Mouse (Mus musculus) heart, embryonic 10.5 days (tissue): ENCODE results near the gene Lpar2. TPM values are rescaled to one million over a fixed set of nuclear protein-coding genes. Genes with fewer than 3 reads are reported as not detected.
A peak's percentile ranks its signal among the peaks of the same experiment; 100 is the strongest.

Source experiments
- DNase-seq: peaks from one replicate; pipeline ENCODE4 v3.0.0-alpha.2; 2017; ENCODE audit warnings: low spot score
- H3K27ac ChIP-seq: fragments of 300-500 bp; sonication (generic); 2 replicates; pipeline ENCODE4 v1.5.1; 2016; ENCODE audit warnings: mild to moderate bottlenecking
- H3K27me3 ChIP-seq: fragments of 300-500 bp; sonication (generic); 2 replicates; pipeline ENCODE4 v1.6.1; 2016; ENCODE audit warnings: mild to moderate bottlenecking; ENCODE audit not compliant: poor library complexity, insufficient read depth, severe bottlenecking
- H3K36me3 ChIP-seq: fragments of 300-500 bp; sonication (generic); 2 replicates; pipeline ENCODE4 v1.6.1; 2016; ENCODE audit warnings: mild to moderate bottlenecking, moderate library complexity
- H3K4me1 ChIP-seq: fragments of 300-500 bp; sonication (generic); 2 replicates; pipeline ENCODE4 v1.6.1; 2016; ENCODE audit warnings: mild to moderate bottlenecking
- H3K4me3 ChIP-seq: fragments of 300-500 bp; sonication (generic); 2 replicates; pipeline ENCODE4 v1.5.1; 2016; ENCODE audit warnings: mild to moderate bottlenecking, moderate library complexity
- H3K9me3 ChIP-seq: fragments of 300-500 bp; sonication (generic); 2 replicates; pipeline ENCODE4 v1.6.1; 2016; ENCODE audit warnings: mild to moderate bottlenecking, moderate library complexity
- WGBS: fragments of 180-500 bp; shearing (Covaris S2); methylation state at CpG from one replicate; pipeline ENCODE4 v1.1.7; 2016; 5-methylcytosine and 5-hydroxymethylcytosine counted together
- polyA plus RNA-seq: library from polyadenylated mRNA; unstranded; fragments of >200 nt; fragmentation: Nextera tagmentation; extraction: Ambion mirVana; gene quantifications from 2 replicates; pipeline ENCODE4 v1.2.1, GENCODE M21; 2016

The Lpar2 gene
- 0.32 and 0.73 TPM in 2 replicates for polyA plus RNA-seq

DNA sequence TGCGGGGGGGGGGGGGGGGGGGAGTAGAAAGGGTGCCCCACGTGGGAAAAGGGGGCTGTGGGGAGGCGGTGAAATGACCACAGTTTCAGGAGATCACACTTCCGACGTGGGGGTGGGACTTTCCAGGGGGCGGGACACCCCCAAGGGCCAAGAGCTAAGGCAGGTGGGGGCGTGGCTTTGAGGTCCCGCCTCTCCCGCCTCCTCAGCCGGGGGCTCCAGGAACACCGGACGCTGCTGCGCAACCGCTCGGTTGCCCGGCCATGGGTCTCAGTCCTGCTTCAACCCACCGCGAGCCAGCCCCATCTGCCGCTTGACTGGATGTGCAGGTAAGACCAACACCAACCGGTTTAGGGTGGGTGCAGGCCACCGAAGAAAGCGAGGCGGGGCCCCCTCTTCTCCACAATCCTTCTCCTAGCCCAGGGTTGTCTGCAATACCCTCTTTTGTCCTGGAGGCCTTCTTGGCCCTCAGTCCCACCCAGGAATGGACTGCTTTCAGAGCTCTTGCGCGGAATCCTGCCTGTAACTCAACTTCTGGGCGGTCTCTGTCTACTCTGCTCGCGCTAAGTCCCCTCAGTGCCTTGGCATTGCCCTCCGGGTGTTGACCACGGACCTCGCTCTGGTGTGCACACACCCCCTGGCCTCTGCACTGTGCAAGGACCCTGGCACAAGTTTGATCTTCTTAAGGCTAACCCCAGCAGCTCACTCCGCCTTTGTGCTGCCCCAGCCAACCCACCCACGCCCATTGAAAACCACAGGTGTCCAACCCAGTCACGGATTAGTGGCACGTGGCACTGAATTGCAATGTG, at the start of gene Lpar2:
Lpar2 (plus strand) TSS at position 44 of the 806 bp plus-strand sequence.
- DNase-seq = peak; percentile 91
- Histone ChIP-seq H3K4me3 (peak within 1 kb of the TSS; percentile 73), H3K36me3 (peaks cover 33% of the 10 kb centered on the region), H3K9me3 (no peaks in the 10 kb centered on the region), H3K4me1 (peaks cover 32% of the 10 kb centered on the region), H3K27me3 (no peaks in the 10 kb centered on the region; the same call in 1 of the 2 replicates), H3K27ac (peak within 1 kb of the TSS; percentile 84)
- WGBS = 2% methylated on average over 33 of the region's 35 CpGs

DNA sequence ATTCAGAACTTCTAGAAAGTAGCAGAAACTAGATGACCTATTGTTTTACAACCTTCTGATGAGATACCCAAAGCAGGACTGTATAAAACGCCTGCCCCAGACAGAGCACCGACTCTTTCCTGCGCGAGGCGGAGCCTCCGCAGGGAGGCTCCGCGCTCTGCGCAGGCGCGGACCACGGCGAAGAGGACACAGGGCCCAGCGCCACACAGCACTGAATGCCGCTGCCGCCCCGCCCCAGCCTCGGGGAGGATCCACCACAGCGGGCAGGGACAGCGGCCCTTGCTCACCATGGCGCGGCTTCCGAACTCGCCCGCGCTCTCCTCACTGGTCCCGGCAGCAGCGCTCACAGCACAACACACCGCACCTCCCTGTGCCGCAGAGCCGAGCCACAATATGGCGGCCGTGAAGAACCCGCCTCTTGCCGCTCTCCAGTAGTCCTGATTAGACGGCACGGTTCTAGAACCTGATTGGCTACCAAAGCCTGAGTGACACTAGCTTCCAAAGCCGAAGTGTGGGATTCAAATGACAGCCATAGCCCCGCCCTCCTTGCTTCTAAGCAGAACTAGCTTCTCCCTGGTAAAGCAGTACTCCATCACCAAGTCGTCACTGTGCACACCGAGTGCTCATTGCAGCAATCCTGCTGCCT, 47.6 kb upstream of the Lpar2 start, which contains the start of gene Gm20422:
Gm20422 (minus strand) TSS at position 384 of the 646 bp plus-strand sequence.
- Histone ChIP-seq H3K4me1 (peaks cover 22% of the 10 kb centered on the region), H3K4me3 (peak within 1 kb of the TSS; percentile 78), H3K27me3 (no peaks in the 10 kb centered on the region), H3K9me3 (no peaks in the 10 kb centered on the region), H3K36me3 (peaks cover 12% of the 10 kb centered on the region), H3K27ac (peak within 1 kb of the TSS; percentile 97)
- WGBS = under 1% methylated on average over 41 of the region's 41 CpGs
- DNase-seq = peak; percentile 98

DNA sequence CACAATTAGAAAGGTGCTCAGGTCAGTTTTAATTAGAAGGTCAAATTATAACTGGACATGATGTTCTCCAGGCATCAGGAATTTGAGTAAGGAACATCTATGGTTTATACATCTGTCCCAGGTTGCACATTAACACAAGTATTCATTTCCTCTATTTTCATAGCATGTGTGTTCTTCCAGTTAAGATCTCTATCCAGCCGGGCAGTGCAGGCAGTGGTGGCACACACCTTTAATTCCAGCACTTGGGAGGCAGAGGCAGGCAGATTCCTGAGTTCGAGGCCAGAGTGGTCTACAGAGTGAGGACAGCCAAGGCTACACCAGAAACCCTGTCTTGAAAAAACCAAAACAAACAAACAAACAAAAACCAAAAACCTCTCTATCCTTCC, 47.1 kb upstream of the Lpar2 start:
- WGBS = 47% methylated on average over 2 of the region's 2 CpGs
- Histone ChIP-seq H3K27ac (peak overlapping the region; percentile 97; the same call in 1 of the 2 replicates), H3K9me3 (no peaks in the 10 kb centered on the region), H3K27me3 (no peaks in the 10 kb centered on the region), H3K36me3 (peaks cover 9% of the 10 kb centered on the region; the same call in 1 of the 2 replicates), H3K4me3 (peak overlapping the region; percentile 78), H3K4me1 (peaks cover 22% of the 10 kb centered on the region)
- DNase-seq = no peak

GRCm38 (mm10) chr8:69777111-69777510, 45.1 kb upstream of the Lpar2 start:
- no peaks in the 10 kb centered on the region for H3K9me3 ChIP-seq

DNA sequence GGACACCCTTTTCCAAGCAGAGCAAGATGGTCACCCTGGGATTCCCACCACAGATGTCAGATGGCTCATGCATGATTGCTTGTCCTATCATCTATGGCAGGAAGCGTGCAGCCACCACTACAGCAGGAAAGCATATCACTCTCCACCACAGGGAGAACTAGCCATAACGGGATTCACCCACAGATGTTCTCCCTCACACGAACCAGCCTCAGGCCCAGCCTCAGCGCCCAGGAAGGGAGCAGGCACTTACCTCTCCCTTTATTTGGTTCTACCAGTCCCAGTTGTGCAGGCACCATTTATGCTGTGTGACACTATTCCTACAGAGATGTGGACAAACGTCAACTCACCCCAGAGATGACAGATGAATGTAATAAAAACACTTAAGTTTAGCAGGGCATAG, 33.1 kb upstream of the Lpar2 start:
- peaks cover 13% of the 10 kb centered on the region for H3K4me1 ChIP-seq
- DNase-seq = no peak
- no peaks in the 10 kb centered on the region for H3K27me3 ChIP-seq
- H3K4me3 ChIP-seq = no peak overlapping the region
- H3K27ac ChIP-seq = no peak overlapping the region
- no peaks in the 10 kb centered on the region for H3K9me3 ChIP-seq
- 84% methylated on average over 5 of the region's 5 CpGs for WGBS
- H3K36me3 ChIP-seq = peaks cover 9% of the 10 kb centered on the region

More at GRCm38 (mm10) chr8:69777111-69777510, 45.1 kb upstream of the Lpar2 start:
- H3K4me1 ChIP-seq = peaks cover 17% of the 10 kb centered on the region
- H3K27me3 ChIP-seq = no peaks in the 10 kb centered on the region
- no peaks in the 10 kb centered on the region for H3K36me3 ChIP-seq
- 52% methylated on average over 11 of the region's 12 CpGs for WGBS
- H3K4me3 ChIP-seq = no peak overlapping the region
- H3K27ac ChIP-seq = no peak overlapping the region
- DNase-seq = no peak

GRCm38 (mm10) chr8:69789731-69790130, 32.5 kb upstream of the Lpar2 start:
- Histone ChIP-seq H3K27ac (peak overlapping the region; percentile 96; the same call in 1 of the 2 replicates), H3K36me3 (peaks cover 16% of the 10 kb centered on the region), H3K9me3 (no peaks in the 10 kb centered on the region), H3K27me3 (no peaks in the 10 kb centered on the region), H3K4me3 (peak overlapping the region; percentile 97; the same call in 1 of the 2 replicates), H3K4me1 (peaks cover 13% of the 10 kb centered on the region)
- DNase-seq = no peak
- WGBS = 62% methylated on average over 5 of the region's 5 CpGs

DNA sequence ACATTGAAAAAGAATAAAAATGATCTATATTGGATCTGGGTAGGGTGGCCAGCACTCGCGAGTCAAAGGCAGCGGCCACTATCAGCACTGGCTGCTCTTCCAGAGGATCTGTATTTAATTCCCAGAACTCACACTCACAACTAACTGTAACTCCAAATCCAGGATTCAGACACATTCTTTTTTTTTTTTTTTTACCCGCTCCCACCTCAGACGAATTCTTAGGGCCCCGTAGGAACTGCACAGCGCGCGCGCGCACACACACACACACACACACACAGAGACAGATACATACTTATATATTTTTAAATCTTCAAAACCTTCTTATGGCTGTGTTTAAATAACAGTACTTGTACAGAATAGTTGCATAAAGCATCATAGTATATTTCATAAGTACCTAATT, 31.9 kb upstream of the Lpar2 start:
- DNase-seq = no peak
- 29% methylated on average over 11 of the region's 11 CpGs for WGBS
- peak overlapping the region; percentile 97 for H3K4me3 ChIP-seq
- H3K27me3 ChIP-seq = no peaks in the 10 kb centered on the region
- H3K4me1 ChIP-seq = peaks cover 13% of the 10 kb centered on the region
- H3K36me3 ChIP-seq = peaks cover 22% of the 10 kb centered on the region
- no peaks in the 10 kb centered on the region for H3K9me3 ChIP-seq
- peak overlapping the region; percentile 96 for H3K27ac ChIP-seq

- peak; percentile 96 for DNase-seq
- H3K9me3 ChIP-seq = no peaks in the 10 kb centered on the region
- WGBS = under 1% methylated on average over 38 of the region's 38 CpGs
- H3K36me3 ChIP-seq = peaks cover 27% of the 10 kb centered on the region
- no peaks in the 10 kb centered on the region for H3K27me3 ChIP-seq
- peak within 1 kb of the TSS; percentile 97 for H3K4me3 ChIP-seq
- peak within 1 kb of the TSS; percentile 96 for H3K27ac ChIP-seq
- H3K4me1 ChIP-seq = peaks cover 13% of the 10 kb centered on the region
Measured at GRCm38 (mm10) chr8:69790773-69791367, 31.4 kb upstream of the Lpar2 start, which contains the start of the genes Atp13a1 and Zfp866. Atp13a1 (plus strand) TSS chr8:69791163. Zfp866 (minus strand) TSS chr8:69791178.

GRCm38 (mm10) chr8:69791415-69792068, 30.7 kb upstream of the Lpar2 start:
- Histone ChIP-seq H3K36me3 (peaks cover 34% of the 10 kb centered on the region), H3K27ac (peak overlapping the region; percentile 96), H3K4me1 (peaks cover 13% of the 10 kb centered on the region), H3K27me3 (no peaks in the 10 kb centered on the region), H3K4me3 (peak overlapping the region; percentile 97), H3K9me3 (no peaks in the 10 kb centered on the region)
- WGBS = under 1% methylated on average over 48 of the region's 48 CpGs
- DNase-seq = no peak

DNA sequence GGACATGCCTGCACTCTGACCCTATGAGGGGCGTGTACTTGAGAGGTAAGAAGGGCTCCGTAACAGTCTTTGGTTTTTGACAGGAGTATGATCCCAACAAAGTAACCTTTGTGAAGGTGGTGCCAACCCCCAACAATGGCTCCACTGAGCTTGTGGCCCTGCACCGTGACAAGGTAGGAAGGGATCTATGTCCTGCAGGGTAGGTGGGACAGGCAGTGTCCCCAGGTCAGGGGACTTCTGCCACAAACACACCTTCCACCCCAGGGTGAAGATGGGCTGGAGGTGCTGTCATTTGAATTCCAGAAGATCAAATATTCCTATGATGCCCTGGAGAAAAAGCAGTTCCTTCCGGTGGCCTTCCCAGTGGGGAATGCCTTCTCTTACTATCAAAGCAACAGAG, 28.6 kb upstream of the Lpar2 start:
- Histone ChIP-seq H3K36me3 (peaks cover 55% of the 10 kb centered on the region), H3K9me3 (no peaks in the 10 kb centered on the region), H3K27me3 (no peaks in the 10 kb centered on the region), H3K4me1 (peaks cover 13% of the 10 kb centered on the region), H3K4me3 (no peak overlapping the region), H3K27ac (no peak overlapping the region)
- DNase-seq = no peak
- WGBS = 96% methylated on average over 4 of the region's 4 CpGs

DNA sequence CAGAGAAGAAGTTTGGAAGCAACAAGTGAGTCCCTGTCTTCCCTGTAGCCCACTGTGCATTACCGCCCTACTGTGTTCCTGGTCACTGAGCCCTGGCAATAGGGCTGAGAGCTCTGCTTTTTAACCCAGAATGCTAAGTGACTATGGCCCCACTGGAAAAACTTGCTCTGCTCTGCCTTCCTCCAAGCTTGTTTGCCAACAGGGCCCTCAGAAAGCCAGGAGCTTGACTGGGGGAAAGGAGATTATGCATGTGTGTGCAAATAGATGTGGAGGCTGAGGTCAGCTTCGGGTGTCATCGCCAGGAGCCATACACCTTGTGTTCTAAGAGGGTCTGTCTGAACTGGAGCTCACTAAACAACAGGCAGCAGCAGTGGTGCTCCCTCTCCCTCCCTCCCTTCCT, 28.1 kb upstream of the Lpar2 start:
- H3K4me3 ChIP-seq = no peak overlapping the region
- WGBS = 94% methylated on average over 3 of the region's 3 CpGs
- H3K36me3 ChIP-seq = peaks cover 59% of the 10 kb centered on the region
- H3K27me3 ChIP-seq = no peaks in the 10 kb centered on the region
- DNase-seq = no peak
- H3K4me1 ChIP-seq = peaks cover 13% of the 10 kb centered on the region
- no peaks in the 10 kb centered on the region for H3K9me3 ChIP-seq
- no peak overlapping the region for H3K27ac ChIP-seq

GRCm38 (mm10) chr8:69794901-69795300, 27.3 kb upstream of the Lpar2 start:
- H3K36me3 ChIP-seq = peaks cover 67% of the 10 kb centered on the region

More at GRCm38 (mm10) chr8:69794901-69795300, 27.3 kb upstream of the Lpar2 start:
- 96% methylated on average over 6 of the region's 6 CpGs for WGBS
- H3K9me3 ChIP-seq = no peaks in the 10 kb centered on the region
- no peak overlapping the region for H3K4me3 ChIP-seq
- H3K27ac ChIP-seq = no peak overlapping the region
- DNase-seq = no peak
- peaks cover 10% of the 10 kb centered on the region for H3K4me1 ChIP-seq
- no peaks in the 10 kb centered on the region for H3K27me3 ChIP-seq
